9 mouse cellular contexts compared by ENCODE assay signal in genomic region chr7:139944291-139945240, GRCm38 (mm10). TPM values are rescaled to one million over a fixed set of nuclear protein-coding genes. Genes with fewer than 3 reads are reported as not detected.
DNase-seq lines count a peak whose midpoint lies in the region; ATAC-seq lines count a peak whose summit lies in the region.
"Had no signal": no experiment of that assay in that cellular context is flagged by ENCODE, and none has a peak within 500 bp of the region (broad histone marks: within the 10 kb centered on the region; RNA-seq: fewer than 3 reads in every experiment).

No protein-coding gene starts in this region.

- DNase-seq in adrenal gland, postnatal 10 days, result peak; percentile 15
- DNase-seq in adrenal gland, adult 2 months, result no peak
- DNase-seq in CD4-positive helper T cell, adult 2 months (ENCODE audit: low read depth, low spot score), result peak; percentile 36
- DNase-seq in right cerebral cortex, postnatal 4 days, result no peak
- DNase-seq in urinary bladder, postnatal 14 days (ENCODE audit: low spot score), result no peak
- DNase-seq in gastrocnemius, postnatal 4 days (ENCODE audit: low spot score in 2 of 2), result no peak
- DNase-seq: cerebellum, adult 9-10 months had no signal

- peak; percentile 7; the same call in 1 of the 2 replicates for ATAC-seq in granulocyte monocyte progenitor cell, adult 5-6 weeks (replicated peaks; ENCODE audit: poor library complexity, severe bottlenecking)
- 0 out of 2 replicates have a peak, but pooled peaks have one; percentile 4 for ATAC-seq in megakaryocyte, adult 5-6 weeks (ENCODE audit: poor library complexity, severe bottlenecking)

RNA-seq across cellular contexts. Expression of gene Utf1, which starts 1.0 kb away (rescaled TPM):
- total RNA-seq in adrenal gland, postnatal 10 days (2021), result under 1 TPM in 1 of 2 experiments, not detected in 1; 0.24 TPM
- not detected for total RNA-seq in adrenal gland, adult 2 months (2021)
- polyA plus RNA-seq in adrenal gland, adult 2 months (2012; rRNA removed), result 0.10 and 0.22 TPM in 2 replicates
- not detected in 2 replicates for total RNA-seq in granulocyte monocyte progenitor cell, adult 5-6 weeks (2014; fragmentation: Nextera tagmentation)
- not detected in 2 replicates for total RNA-seq in granulocyte monocyte progenitor cell, adult 5-6 weeks (2017)
- total RNA-seq in megakaryocyte, adult 5-6 weeks (2015), result not detected in 2 replicates
- total RNA-seq in megakaryocyte, adult 5-6 weeks (2017), result not detected in 2 replicates
- total RNA-seq in gastrocnemius, postnatal 4 days (2021), result not detected

RNA-seq across cellular contexts. Expression of gene 6430531B16Rik, which starts 34.0 kb away (rescaled TPM):
- total RNA-seq in adrenal gland, postnatal 10 days (2021), result under 1 TPM in 1 of 2 experiments, not detected in 1; 0.39 TPM
- total RNA-seq in adrenal gland, adult 2 months (2021), result not detected
- 0.19 and 0.80 TPM in 2 replicates for polyA plus RNA-seq in adrenal gland, adult 2 months (2012; rRNA removed)
- 0.62 TPM in 1 of 2 replicates, not detected in the other for total RNA-seq in granulocyte monocyte progenitor cell, adult 5-6 weeks (2014; fragmentation: Nextera tagmentation)
- 0.52 TPM in 1 of 2 replicates, not detected in the other for total RNA-seq in granulocyte monocyte progenitor cell, adult 5-6 weeks (2017)
- total RNA-seq in megakaryocyte, adult 5-6 weeks (2015), result 1.1 and 1.2 TPM in 2 replicates
- total RNA-seq in megakaryocyte, adult 5-6 weeks (2017), result 0.89 and 2.3 TPM in 2 replicates
- not detected for total RNA-seq in gastrocnemius, postnatal 4 days (2021)

RNA-seq across cellular contexts. Expression of gene Adam8, which starts 47.8 kb away (rescaled TPM):
- total RNA-seq in adrenal gland, postnatal 10 days (2021), result 1 to 10 TPM; 1.9 to 2.9 TPM
- 1 to 10 TPM; 1.9 to 3.3 TPM for total RNA-seq in adrenal gland, adult 2 months (2021)
- polyA plus RNA-seq in adrenal gland, adult 2 months (2012; rRNA removed), result 3.4 and 3.5 TPM in 2 replicates
- total RNA-seq in granulocyte monocyte progenitor cell, adult 5-6 weeks (2014; fragmentation: Nextera tagmentation), result 0.38 TPM in 1 of 2 replicates, not detected in the other
- 0.99 and 1.3 TPM in 2 replicates for total RNA-seq in granulocyte monocyte progenitor cell, adult 5-6 weeks (2017)
- total RNA-seq in megakaryocyte, adult 5-6 weeks (2015), result 35.0 and 43.7 TPM in 2 replicates
- 39.3 and 51.1 TPM in 2 replicates for total RNA-seq in megakaryocyte, adult 5-6 weeks (2017)
- 1 to 10 TPM in 1 of 2 experiments, under 1 TPM in 1; 0.78 to 1.1 TPM for total RNA-seq in gastrocnemius, postnatal 4 days (2021)

RNA-seq across cellular contexts. Expression of gene Kndc1, which starts 50.1 kb away (rescaled TPM):
- under 1 TPM; 0.42 to 0.55 TPM for total RNA-seq in adrenal gland, postnatal 10 days (2021)
- total RNA-seq in adrenal gland, adult 2 months (2021), result under 1 TPM; 0.59 to 0.66 TPM
- 0.53 and 0.54 TPM in 2 replicates for polyA plus RNA-seq in adrenal gland, adult 2 months (2012; rRNA removed)
- not detected in 2 replicates for total RNA-seq in granulocyte monocyte progenitor cell, adult 5-6 weeks (2014; fragmentation: Nextera tagmentation)
- total RNA-seq in granulocyte monocyte progenitor cell, adult 5-6 weeks (2017), result not detected in 2 replicates
- total RNA-seq in megakaryocyte, adult 5-6 weeks (2015), result not detected in 2 replicates
- 0.04 TPM in 1 of 2 replicates, not detected in the other for total RNA-seq in megakaryocyte, adult 5-6 weeks (2017)
- total RNA-seq in gastrocnemius, postnatal 4 days (2021), result 1 to 10 TPM in 1 of 2 experiments, under 1 TPM in 1; 0.91 to 1.0 TPM

Comparison
In these comparisons a context has a peak if more than half of its experiments do, and no peak if none do; other contexts are left out.
1. DNase-seq: peak in adrenal gland, postnatal 10 days (single experiment) and CD4-positive helper T cell, adult 2 months (single experiment); none in adrenal gland, adult 2 months (single experiment), right cerebral cortex, postnatal 4 days (single experiment), urinary bladder, postnatal 14 days (single experiment) and gastrocnemius, postnatal 4 days (0 of 2).
2. RNA of gene Adam8, which starts 47.8 kb away (total RNA-seq): 35.0 to 51.1 TPM in megakaryocyte, adult 5-6 weeks; 1.9 to 3.3 TPM in adrenal gland, adult 2 months, 1.9 to 2.9 TPM in adrenal gland, postnatal 10 days, 0.38 to 1.3 TPM in granulocyte monocyte progenitor cell, adult 5-6 weeks and 0.78 to 1.1 TPM in gastrocnemius, postnatal 4 days; every median in the first group is over 4 times any median in the second.